Mouse (Mus musculus): Measurements from ENCODE around the gene Myh14. TPM values are rescaled to one million over a fixed set of nuclear protein-coding genes. Genes with fewer than 3 reads are reported as not detected.
"Not testable (repeated sequence)": the region's sequence is repeated elsewhere in the genome, so short reads cannot be mapped to it uniquely, and the experiment has no call there.

Myh14 gene
- polyA plus RNA-seq (2016; fragmentation: Nextera tagmentation; extraction: Ambion mirVana), result 1.5 and 2.4 TPM in 2 replicates

- 0 out of 2 replicates have a peak, but pooled peaks cover 4% of the 10 kb centered on the region for H3K9me3 ChIP-seq
- H3K4me1 ChIP-seq (replicated peaks), result peaks cover 24% of the 10 kb centered on the region
- H3K27ac ChIP-seq, result peak within 1 kb of the TSS; percentile 82
- no peaks in the 10 kb centered on the region for H3K36me3 ChIP-seq
- peak within 1 kb of the TSS; percentile 46 for H3K4me3 ChIP-seq
- peaks cover 60% of the 10 kb centered on the region for H3K27me3 ChIP-seq (ENCODE audit: insufficient read depth, poor library complexity, severe bottlenecking)
- peak; percentile 93 for DNase-seq (ENCODE audit: low spot score)
- WGBS, result under 1% methylated on average over 23 of the region's 23 CpGs
Observed at GRCm38 (mm10) chr7:44670803-44671202, at the start of gene Myh14. TSS of gene Myh14 (minus strand) at chr7:44670843.

- no peaks in the 10 kb centered on the region for H3K36me3 ChIP-seq
- H3K4me1 ChIP-seq (replicated peaks), result no peaks in the 10 kb centered on the region
- 86% methylated on average over 5 of the region's 5 CpGs for WGBS
- H3K27me3 ChIP-seq (ENCODE audit: insufficient read depth, poor library complexity, severe bottlenecking), result no peaks in the 10 kb centered on the region
- H3K9me3 ChIP-seq, result peaks cover 13% of the 10 kb centered on the region; the same call in 1 of the 2 replicates
- H3K27ac ChIP-seq, result no peak overlapping the region
- DNase-seq (ENCODE audit: low spot score), result no peak
- no peak overlapping the region for H3K4me3 ChIP-seq
Observed at GRCm38 (mm10) chr7:44709881-44710280, 39.2 kb upstream of the Myh14 start.

GRCm38 (mm10) chr7:44708574-44708973, 37.9 kb upstream of the Myh14 start, which contains the start of gene Izumo2:
TSS of gene Izumo2 (plus strand) at chr7:44708742.
- Histone ChIP-seq H3K4me3 (no peak within 1 kb of the TSS), H3K9me3 (peaks cover 13% of the 10 kb centered on the region; the same call in 1 of the 2 replicates), H3K27me3 (ENCODE audit: insufficient read depth, poor library complexity, severe bottlenecking) (no peaks in the 10 kb centered on the region), H3K36me3 (no peaks in the 10 kb centered on the region), H3K4me1 (replicated peaks) (no peaks in the 10 kb centered on the region), H3K27ac (no peak within 1 kb of the TSS)
- WGBS, result 78% methylated on average over 14 of the region's 14 CpGs
- DNase-seq (ENCODE audit: low spot score), result no peak

- not testable (repeated sequence) for H3K27ac ChIP-seq; DNase-seq (ENCODE audit: low spot score); H3K4me1 ChIP-seq (replicated peaks); H3K27me3 ChIP-seq (ENCODE audit: insufficient read depth, poor library complexity, severe bottlenecking); H3K4me3 ChIP-seq; H3K36me3 ChIP-seq
- peaks cover 13% of the 10 kb centered on the region; the same call in 1 of the 2 replicates for H3K9me3 ChIP-seq
- WGBS, result 89% methylated on average over 6 of the region's 6 CpGs
Observed at GRCm38 (mm10) chr7:44708093-44708492, 37.5 kb upstream of the Myh14 start.

GRCm38 (mm10) chr7:44707169-44707675, 36.6 kb upstream of the Myh14 start:
- H3K9me3 ChIP-seq, result peaks cover 13% of the 10 kb centered on the region; the same call in 1 of the 2 replicates
- no peak for DNase-seq (ENCODE audit: low spot score)
- H3K27ac ChIP-seq, result no peak overlapping the region
- no peaks in the 10 kb centered on the region for H3K27me3 ChIP-seq (ENCODE audit: insufficient read depth, poor library complexity, severe bottlenecking)
- no peak overlapping the region for H3K4me3 ChIP-seq
- peaks cover 1% of the 10 kb centered on the region for H3K4me1 ChIP-seq (replicated peaks)
- no peaks in the 10 kb centered on the region for H3K36me3 ChIP-seq
- 89% methylated on average over 5 of the region's 5 CpGs for WGBS

GRCm38 (mm10) chr7:44706322-44706721, 35.7 kb upstream of the Myh14 start:
- no peak overlapping the region for H3K4me3 ChIP-seq
- no peak for DNase-seq (ENCODE audit: low spot score)
- peaks cover 13% of the 10 kb centered on the region; the same call in 1 of the 2 replicates for H3K9me3 ChIP-seq
- no peaks in the 10 kb centered on the region for H3K27me3 ChIP-seq (ENCODE audit: insufficient read depth, poor library complexity, severe bottlenecking)
- no peak overlapping the region for H3K27ac ChIP-seq
- no peaks in the 10 kb centered on the region for H3K36me3 ChIP-seq
- peaks cover 10% of the 10 kb centered on the region for H3K4me1 ChIP-seq (replicated peaks)

GRCm38 (mm10) chr7:44705086-44705485, 34.4 kb upstream of the Myh14 start:
- 89% methylated on average over 4 of the region's 4 CpGs for WGBS
- Histone ChIP-seq H3K4me1 (replicated peaks) (peaks cover 10% of the 10 kb centered on the region), H3K27ac (no peak overlapping the region), H3K9me3 (peaks cover 13% of the 10 kb centered on the region; the same call in 1 of the 2 replicates), H3K4me3 (no peak overlapping the region), H3K36me3 (no peaks in the 10 kb centered on the region), H3K27me3 (ENCODE audit: insufficient read depth, poor library complexity, severe bottlenecking) (no peaks in the 10 kb centered on the region)
- no peak for DNase-seq (ENCODE audit: low spot score)

- Histone ChIP-seq H3K9me3 (peaks cover 10% of the 10 kb centered on the region; the same call in 1 of the 2 replicates), H3K4me3 (no peak overlapping the region), H3K4me1 (replicated peaks) (peaks cover 10% of the 10 kb centered on the region), H3K36me3 (no peaks in the 10 kb centered on the region), H3K27ac (no peak overlapping the region), H3K27me3 (ENCODE audit: insufficient read depth, poor library complexity, severe bottlenecking) (no peaks in the 10 kb centered on the region)
- peak; percentile 24 for DNase-seq (ENCODE audit: low spot score)
- 57% methylated on average over 3 of the region's 3 CpGs for WGBS
Observed at GRCm38 (mm10) chr7:44704363-44704762, 33.7 kb upstream of the Myh14 start.

GRCm38 (mm10) chr7:44702985-44703384, 32.3 kb upstream of the Myh14 start:
- no peak for DNase-seq (ENCODE audit: low spot score)
- H3K4me1 ChIP-seq (replicated peaks), result peaks cover 10% of the 10 kb centered on the region
- no peaks in the 10 kb centered on the region for H3K36me3 ChIP-seq
- no peak overlapping the region for H3K27ac ChIP-seq
- H3K9me3 ChIP-seq, result peaks cover 8% of the 10 kb centered on the region; the same call in 1 of the 2 replicates
- H3K4me3 ChIP-seq, result no peak overlapping the region
- H3K27me3 ChIP-seq (ENCODE audit: insufficient read depth, poor library complexity, severe bottlenecking), result no peaks in the 10 kb centered on the region
- WGBS, result 80% methylated on average over 8 of the region's 8 CpGs

GRCm38 (mm10) chr7:44701921-44702320, 31.3 kb upstream of the Myh14 start:
- H3K27ac ChIP-seq, result peak overlapping the region; percentile 35; the same call in 1 of the 2 replicates
- peaks cover 8% of the 10 kb centered on the region; the same call in 1 of the 2 replicates for H3K9me3 ChIP-seq
- DNase-seq (ENCODE audit: low spot score), result peak; percentile 47
- H3K36me3 ChIP-seq, result no peaks in the 10 kb centered on the region
- 7% methylated on average over 6 of the region's 6 CpGs for WGBS
- H3K4me3 ChIP-seq, result no peak overlapping the region
- H3K27me3 ChIP-seq (ENCODE audit: insufficient read depth, poor library complexity, severe bottlenecking), result peaks cover 4% of the 10 kb centered on the region; the same call in 1 of the 2 replicates
- H3K4me1 ChIP-seq (replicated peaks), result peaks cover 20% of the 10 kb centered on the region

- no peak for DNase-seq (ENCODE audit: low spot score)
- H3K4me3 ChIP-seq, result no peak overlapping the region
- no peaks in the 10 kb centered on the region for H3K36me3 ChIP-seq
- 69% methylated on average over 7 of the region's 7 CpGs for WGBS
- peaks cover 10% of the 10 kb centered on the region; the same call in 1 of the 2 replicates for H3K27me3 ChIP-seq (ENCODE audit: insufficient read depth, poor library complexity, severe bottlenecking)
- H3K9me3 ChIP-seq, result no peaks in the 10 kb centered on the region
- H3K27ac ChIP-seq, result no peak overlapping the region
- H3K4me1 ChIP-seq (replicated peaks), result peaks cover 21% of the 10 kb centered on the region
Observed at GRCm38 (mm10) chr7:44697980-44698379, 27.3 kb upstream of the Myh14 start.

- no peaks in the 10 kb centered on the region for H3K9me3 ChIP-seq
- WGBS, result 18% methylated on average over 20 of the region's 20 CpGs
- H3K27ac ChIP-seq, result peak overlapping the region; percentile 19; the same call in 1 of the 2 replicates
- H3K4me3 ChIP-seq, result no peak overlapping the region
- peaks cover 10% of the 10 kb centered on the region; the same call in 1 of the 2 replicates for H3K27me3 ChIP-seq (ENCODE audit: insufficient read depth, poor library complexity, severe bottlenecking)
- no peaks in the 10 kb centered on the region for H3K36me3 ChIP-seq
- peak; percentile 18 for DNase-seq (ENCODE audit: low spot score)
- H3K4me1 ChIP-seq (replicated peaks), result peaks cover 20% of the 10 kb centered on the region
Observed at GRCm38 (mm10) chr7:44697191-44697710, 26.6 kb upstream of the Myh14 start.

- peaks cover 12% of the 10 kb centered on the region for H3K4me1 ChIP-seq (replicated peaks)
- no peak for DNase-seq (ENCODE audit: low spot score)
- H3K4me3 ChIP-seq, result no peak overlapping the region
- H3K36me3 ChIP-seq, result no peaks in the 10 kb centered on the region
- WGBS, result 85% methylated on average over 4 of the region's 4 CpGs
- H3K27me3 ChIP-seq (ENCODE audit: insufficient read depth, poor library complexity, severe bottlenecking), result peaks cover 10% of the 10 kb centered on the region; the same call in 1 of the 2 replicates
- no peak overlapping the region for H3K27ac ChIP-seq
- no peaks in the 10 kb centered on the region for H3K9me3 ChIP-seq
Observed at GRCm38 (mm10) chr7:44695223-44695622, 24.6 kb upstream of the Myh14 start.

All from hindbrain, embryonic 10.5 days (tissue).